Mouse (Mus musculus): ENCODE measurements around the gene Mtmr12. TPM values are rescaled to one million over a fixed set of nuclear protein-coding genes. Genes with fewer than 3 reads are reported as not detected.

Mtmr12 gene
- polyA plus RNA-seq, 1 experiment from 2014 or later: 8.1 TPM

MicroRNAs encoded within 50 kb of the gene (microRNA counts, 519-probe panel; counts per million panel counts)
- microRNA mmu-miR-1898: 1,929 counts per million, percentile 44 among the panel's probes with 10 or more counts

Small RNAs within 50 kb of the gene (microRNA-seq; reads per million reads assigned to microRNA genes)
- gene Mir1898: not detected

Other genes starting within 250 kb of the Mtmr12 start
- 563 and 582 TPM in 2 replicates for gene Sub1, start 208.0 kb upstream of the Mtmr12 start, polyA plus RNA-seq (2015; fragmentation: Nextera tagmentation; extraction: Ambion mirVana)
- 161 and 169 TPM in 2 replicates for gene Zfr, start 87.2 kb upstream of the Mtmr12 start, polyA plus RNA-seq (2015; fragmentation: Nextera tagmentation; extraction: Ambion mirVana)
- 61.6 and 61.7 TPM in 2 replicates for gene Golph3, start 116.4 kb downstream of the Mtmr12 start, polyA plus RNA-seq (2015; fragmentation: Nextera tagmentation; extraction: Ambion mirVana)
- not detected in 2 replicates for gene 1810049J17Rik, start 116.9 kb downstream of the Mtmr12 start, polyA plus RNA-seq (2015; fragmentation: Nextera tagmentation; extraction: Ambion mirVana)

All from midbrain, embryonic 16.5 days (tissue).